Mouse (Mus musculus): Measurements from ENCODE around the gene Kazn.
A peak's percentile ranks its signal among the peaks of the same experiment; 100 is the strongest.

Gene Kazn

DNA sequence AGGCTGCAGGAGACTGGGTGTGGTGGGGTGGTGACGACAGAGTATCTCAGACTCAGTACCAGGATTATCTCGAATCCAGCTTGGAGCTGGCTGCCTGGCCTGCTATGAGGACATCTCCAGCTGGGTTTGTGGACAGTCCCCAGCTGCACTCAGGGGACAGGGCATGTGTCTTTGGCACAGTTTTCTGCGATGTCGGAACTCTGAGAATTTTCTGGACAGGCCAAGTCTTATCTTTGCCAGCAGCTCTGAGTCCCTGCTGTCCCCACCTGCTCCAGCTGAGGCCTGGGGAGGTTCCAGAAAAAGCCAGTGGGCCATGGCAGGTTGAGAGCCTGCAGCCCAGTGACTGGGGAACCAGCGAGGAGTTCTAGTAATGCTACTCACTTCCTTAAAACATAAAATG lies 82.7 kb downstream of the Kazn start:
- DNase-seq, result no peak

DNA sequence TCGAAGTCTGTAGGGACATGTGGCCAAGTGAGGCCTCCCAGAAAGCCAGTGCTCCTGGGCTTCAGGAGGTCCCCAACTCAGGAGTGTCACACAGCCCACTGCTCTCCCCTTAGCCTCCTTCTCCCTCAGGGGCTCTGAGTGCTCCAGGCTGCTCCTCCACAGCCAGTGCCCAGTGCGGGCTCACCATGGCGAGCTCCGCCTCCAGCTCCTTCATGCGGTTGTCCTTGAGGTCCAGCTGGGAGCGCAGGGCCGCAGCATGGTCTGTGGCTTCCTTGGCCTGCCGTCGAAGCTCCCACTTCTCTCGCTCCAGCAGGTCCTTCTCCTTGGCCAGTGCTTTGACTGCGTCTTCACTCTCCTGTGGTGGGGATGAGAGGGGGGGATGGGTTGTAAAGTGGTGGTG lies 85.0 kb downstream of the Kazn start:
- no peak for DNase-seq

DNA sequence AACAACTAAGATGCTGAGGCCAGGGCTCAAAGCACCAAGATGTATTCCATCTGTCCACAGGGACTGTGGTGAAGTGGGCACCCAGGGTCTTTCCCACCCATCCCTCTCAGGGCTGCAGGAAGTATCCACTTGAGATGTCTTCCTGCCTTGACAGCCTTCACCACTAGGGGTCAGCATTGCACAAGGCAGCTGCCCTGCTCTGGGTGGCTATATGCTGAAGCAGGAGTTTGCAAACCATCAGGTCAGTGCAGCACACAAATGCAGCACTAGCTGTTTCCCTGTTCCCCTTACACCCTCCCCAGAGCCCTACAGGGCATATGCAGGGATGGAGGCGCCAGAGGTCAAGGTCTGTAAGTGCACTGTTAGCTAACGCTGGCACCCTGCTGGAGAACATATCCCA lies 85.7 kb downstream of the Kazn start:
- DNase-seq, result peak; percentile 80

DNA sequence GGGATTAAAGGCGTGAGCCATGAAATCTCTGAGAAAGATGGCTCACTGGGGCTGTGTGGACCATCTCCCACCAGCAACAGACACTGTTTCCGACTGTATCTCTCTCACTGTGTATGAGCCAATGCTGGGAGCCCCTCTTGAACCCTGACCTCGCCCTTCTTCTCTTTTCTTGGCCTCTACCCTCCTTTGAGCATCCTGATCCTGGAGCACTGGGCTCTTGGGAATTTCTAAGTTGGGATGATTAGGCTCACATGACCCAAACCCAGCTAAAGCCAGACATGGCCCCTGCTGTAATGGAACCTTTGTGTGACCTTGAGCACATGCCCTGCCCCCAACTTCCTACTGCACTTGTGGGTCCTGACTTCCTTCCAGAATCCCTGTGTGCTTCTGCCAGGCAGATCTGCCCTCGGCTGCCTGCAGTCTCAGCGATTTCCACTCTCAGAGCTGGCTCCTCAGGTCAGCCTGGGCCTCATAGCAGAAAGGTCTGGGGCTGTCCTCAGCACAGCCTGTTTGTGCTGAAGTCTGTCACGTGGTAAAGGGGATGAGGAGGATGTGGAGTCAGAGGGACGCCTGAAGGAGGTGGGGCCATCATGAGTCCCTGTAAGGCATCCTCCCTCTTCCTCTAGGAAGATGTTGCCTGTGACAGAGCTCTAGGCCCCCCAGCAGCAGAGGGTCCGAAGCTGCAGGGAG lies 86.3 kb downstream of the Kazn start:
- DNase-seq, result no peak

DNA sequence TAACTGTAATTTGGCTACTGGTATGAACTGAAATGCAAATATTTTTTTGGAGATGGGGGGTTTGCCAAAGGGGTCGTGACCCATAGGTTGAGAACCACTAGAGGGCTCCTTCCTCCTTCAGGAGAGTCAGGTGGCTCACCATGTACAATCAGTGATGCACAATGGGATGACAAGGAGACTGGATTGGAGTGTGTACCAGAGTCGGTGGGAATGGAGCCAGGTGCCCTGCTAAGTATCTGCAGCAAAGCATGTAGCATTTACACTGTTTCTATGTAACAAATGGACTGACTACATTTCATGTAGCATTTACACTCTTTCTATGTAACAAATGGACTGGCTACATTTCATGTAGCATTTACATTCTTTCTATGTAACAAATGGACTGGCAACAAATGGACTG lies 89.1 kb downstream of the Kazn start:
- no peak for DNase-seq

DNA sequence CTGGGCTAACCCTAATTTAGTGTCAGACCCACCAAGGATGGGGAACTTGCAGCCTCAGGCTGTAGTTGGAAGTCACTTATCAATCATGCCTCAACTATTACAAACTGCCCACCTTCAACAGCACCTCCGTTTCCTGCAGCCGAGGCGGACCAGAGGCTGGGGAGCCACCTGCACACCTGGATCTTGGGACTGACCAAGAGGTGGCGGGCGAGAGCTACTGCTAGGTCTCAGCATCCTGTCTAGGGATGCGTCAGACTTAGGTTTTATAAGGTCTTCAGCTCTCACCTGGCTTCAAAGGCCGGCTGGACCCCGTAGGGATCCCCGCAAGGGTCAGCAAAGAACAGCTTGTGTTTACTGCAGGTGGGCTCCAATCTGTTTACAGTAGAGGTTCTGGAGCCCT lies 90.0 kb downstream of the Kazn start:
- no peak for DNase-seq

DNA sequence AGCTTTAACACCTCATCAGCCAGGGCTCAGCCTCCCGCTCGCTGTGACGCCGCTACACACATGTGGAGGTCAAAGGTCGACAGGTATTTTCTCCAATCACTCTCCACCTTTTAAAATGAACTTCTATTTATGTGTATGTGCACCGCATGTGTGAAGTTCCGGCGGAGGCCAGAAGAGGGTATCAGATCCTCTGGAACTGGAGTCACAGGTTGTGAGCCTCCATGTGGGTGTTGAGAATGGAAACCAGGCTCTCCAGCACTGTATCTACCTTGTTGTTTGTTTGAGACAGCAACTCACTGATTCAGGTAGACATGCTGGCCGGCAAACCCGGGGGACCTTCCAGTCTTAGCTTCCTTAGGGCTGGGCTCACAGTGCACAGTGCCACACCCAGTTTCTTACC lies 91.5 kb downstream of the Kazn start:
- no peak for DNase-seq

DNA sequence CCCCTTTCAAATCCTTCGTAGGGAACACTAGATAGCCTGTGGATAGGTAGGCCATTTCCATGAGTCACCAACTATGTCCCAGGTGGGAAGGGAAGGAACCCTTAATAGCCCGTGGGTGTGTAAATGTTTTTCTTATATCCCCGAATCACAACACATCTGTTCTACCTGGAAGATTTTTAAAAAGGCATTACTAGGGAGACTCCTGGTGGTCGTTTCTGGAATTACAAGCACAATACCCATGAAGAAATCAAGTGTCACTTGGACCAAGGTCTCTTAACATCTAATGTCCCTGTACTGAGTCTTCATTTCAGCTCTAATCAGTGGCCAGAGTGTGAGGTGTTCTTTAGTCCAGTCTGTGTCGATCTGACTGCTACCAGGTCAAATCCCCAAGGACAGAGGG lies 95.1 kb downstream of the Kazn start:
- DNase-seq, result peak; percentile 11

DNA sequence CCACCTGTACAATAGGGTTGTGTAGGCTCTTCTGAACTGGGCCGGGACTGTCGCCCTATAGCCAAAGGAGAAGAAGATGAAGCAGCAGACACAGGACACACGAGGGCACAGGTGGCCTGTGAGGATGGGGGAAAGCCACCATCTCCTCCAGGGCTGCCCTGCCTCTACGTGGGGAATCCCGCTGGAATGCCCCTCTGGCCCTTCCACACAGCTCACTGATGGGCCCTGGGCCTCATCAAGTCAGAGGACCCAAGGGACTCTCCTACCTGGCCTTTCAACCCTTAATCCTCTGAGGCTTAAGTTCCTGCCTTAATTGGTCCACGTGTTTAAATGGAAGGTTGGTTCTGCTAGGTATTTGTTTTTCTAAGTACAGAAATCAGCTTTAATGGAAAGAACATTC lies 95.9 kb downstream of the Kazn start:
- DNase-seq, result no peak

DNA sequence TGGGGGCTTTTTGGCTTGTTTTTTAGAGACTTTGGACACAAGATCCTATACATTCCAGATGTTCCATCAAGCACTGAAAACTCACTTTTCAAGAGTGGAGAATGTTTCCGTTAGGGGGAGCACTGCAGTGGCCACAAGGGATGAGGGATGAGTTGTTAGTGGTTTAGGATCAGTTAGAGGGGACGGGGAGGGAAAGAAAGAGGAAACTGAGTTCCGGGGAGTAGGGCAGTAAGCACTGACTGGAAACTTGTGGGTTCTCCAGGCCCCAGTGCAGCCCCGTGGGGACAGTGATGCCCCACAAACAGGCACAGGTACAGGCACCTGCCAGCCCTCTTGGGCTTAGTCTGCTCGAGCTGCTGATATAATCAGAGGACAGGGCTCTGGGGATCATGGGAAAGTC lies 99.5 kb downstream of the Kazn start:
- no peak for DNase-seq

DNA sequence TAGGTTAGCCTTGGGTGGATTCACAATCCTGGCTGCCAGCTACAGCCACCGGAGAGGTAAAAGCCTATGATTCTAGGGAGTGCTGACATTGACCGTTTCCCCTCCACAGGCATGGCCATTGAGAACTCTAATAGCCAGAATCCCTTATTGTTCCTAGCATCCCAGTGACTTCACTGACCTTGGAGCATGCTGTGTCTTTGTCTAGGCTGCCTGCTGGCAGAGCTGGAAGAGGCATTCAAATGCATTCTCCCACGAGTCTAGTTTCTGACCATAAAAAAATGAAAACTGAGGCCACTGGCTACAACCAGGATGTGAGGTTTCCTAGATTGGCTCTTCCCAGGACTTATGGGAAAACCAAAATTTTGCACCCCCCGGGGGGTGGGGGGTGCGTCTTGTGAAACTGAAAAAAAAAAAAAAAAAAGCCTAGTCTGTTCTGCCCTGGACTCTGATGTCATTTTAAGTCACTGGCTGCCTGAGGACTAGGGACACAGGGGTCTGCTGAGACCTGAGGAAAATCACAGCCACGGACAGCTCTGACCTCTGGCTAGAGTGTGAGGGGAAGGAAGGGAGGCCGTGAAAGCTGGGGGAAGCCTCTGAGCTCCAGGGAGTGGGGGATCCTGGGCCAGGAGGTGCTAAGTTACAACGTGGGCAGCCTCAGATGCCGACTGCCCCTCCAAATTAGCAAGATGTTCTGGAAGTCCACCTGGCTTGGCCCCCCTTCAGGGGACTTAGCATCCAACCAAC lies 100.7 kb downstream of the Kazn start:
- no peak for DNase-seq

DNA sequence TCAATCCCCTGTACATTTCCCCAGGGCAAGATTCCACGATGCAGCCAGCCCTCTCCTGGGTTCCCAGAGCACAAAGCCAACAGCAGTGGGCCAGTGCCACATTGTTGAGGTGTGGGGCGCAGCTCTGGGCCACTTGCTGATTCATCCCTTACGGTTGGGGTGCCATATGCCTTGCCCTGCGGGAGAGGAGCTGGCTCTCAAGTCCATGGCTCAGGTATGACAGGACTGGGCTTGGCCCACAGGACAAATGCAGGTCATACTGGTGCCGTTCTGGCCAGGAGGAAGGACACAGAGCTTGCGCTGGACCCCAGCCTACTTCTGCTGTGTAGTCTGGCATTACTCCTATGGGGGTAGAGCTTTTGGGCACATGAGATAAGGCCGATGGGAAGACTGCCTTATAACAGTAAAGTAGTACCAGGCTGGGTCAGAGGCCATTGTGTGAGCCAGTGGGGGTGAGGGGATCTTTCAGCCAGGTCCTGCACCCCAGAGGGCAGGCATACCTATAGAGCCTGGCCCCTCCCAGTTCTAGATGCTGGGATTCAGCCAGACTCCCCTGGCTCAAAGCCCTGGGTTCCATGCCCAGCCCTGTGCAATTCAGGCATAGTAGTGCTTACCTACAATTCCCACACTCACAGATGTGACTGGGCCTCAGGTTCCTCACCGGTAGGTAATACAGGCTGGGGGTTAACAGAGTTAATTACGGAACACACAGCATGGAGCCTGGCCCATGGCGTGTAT lies 102.3 kb downstream of the Kazn start:
- DNase-seq, result no peak

DNA sequence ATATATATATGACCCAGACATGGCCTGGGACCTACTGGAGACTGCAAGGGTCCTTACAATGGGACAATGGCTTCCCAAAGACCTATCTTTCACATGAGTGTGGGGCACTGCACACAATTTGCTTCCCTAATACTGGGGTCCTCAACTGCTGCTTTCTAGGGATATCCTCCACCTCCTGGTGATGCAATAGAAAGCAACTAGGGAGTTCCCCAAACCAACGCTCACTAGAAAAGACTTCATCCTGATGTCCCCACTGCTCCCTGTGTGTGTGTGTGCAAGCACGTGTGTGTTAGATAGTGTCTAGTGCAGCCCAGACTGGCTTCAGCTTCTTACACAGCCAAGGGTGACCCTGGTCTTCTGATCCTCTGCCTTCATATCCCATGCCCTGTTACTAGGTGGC lies 103.7 kb downstream of the Kazn start:
- no peak for DNase-seq

DNA sequence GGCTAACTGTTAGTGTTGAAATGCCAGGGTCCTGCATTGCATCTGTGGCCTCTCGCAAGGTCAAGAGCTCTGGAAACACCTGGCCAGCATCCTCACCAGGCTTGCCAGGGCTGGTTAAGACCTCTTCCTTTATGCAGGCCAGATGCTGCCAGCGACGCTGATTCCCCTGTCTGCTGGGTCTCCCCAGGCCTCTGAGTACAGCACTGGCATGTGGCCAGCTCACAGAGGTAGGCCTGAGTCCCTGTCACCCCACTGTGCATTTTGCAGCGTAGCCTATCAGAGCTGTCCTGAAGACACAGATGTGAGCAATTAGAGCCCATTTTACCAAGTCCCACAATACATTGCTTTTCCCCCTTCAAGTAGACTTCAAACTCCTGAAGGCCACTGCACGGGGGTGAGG lies 109.0 kb downstream of the Kazn start:
- no peak for DNase-seq

DNA sequence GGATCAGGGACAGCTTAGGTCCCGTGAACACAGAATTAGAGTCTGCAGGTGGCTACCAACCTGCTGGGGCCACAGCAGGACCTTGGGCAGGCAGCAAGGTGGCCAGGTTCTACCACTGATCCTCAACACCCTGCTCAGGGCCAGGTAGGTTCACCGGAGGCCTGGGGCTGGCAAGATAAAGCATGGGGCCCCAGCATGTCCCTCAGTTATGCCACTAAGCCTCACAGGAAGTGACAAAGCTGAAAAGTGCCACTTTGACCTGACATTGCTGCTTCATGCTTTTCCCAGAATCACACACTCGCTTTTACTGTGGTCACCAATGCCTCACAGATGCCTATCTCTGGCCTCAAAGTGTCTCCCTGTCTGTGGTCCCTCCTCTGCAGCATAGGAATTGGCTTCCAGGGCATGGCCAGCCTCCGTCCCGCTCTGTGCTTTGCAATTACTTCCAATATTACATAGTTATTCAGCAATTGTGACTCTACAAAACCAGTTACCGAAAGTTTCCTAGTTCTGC lies 111.9 kb downstream of the Kazn start:
- no peak for DNase-seq

DNA sequence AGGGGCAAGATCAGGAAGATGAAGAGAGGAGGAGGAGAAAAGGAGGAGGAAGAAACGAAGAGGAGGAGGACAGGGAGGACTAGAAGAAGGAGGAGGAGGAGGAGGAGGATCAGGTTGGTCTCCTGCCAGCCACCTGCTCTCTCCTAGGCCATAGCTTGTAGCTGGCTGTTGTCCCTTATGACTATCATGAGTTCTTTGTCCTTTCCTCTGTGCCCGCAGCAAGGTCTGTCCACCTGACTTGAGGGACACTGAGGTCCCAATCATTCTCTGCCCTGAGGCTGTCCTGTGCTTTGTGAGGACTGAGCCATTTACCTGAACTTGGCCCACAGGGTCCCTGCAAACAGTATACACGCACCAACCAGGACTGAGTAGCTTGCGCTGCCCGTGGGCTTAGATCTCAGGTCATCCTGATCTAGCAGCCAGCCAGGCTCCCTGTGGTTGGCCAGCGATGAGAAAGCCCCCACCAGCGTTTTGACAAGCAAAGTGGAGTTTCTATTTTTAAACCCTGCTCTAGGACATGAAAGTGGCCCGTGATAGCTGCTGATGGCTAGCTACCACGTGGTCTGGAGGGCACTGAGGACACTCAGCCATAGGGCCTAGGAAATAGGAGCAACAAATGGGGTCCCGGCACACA lies 112.4 kb downstream of the Kazn start:
- no peak for DNase-seq

DNA sequence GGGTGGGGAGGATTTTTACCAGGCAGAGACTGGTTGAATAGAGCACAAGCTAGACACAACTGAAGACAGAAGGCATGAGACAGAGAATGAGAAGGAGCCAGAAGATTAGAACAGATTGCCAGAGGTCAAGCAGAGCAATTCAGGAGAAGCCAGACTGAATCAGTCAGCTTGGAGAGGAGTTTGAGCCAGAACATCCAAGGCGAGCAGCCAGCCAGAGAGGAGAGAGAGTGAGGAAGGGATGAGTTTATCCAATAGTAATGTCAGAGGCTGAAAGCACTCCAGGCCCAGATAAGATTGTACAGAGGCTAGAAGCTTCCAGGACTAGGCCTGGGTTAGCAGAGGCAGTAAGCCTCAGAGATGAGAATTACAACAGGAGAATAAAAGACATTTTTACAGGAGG lies 118.0 kb downstream of the Kazn start:
- no peak for DNase-seq

DNA sequence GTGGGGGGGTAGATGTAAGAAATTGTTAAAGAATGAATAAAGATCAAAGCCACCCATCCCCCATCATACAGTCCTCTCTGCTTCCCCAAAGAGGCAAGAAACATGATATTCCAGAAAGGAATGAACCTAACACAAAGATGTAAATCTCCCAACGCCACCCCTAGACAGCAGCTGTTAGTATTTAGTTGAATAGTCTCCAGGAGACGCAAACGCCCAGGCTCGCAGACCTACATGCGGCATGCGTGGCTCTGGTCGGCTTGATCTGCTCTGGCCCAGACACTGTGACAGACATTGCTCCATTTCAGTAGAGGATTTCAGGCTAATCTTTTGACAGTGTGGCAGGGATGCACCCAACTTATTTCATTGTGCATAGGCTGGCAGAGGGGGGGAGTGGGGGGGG lies 120.7 kb downstream of the Kazn start:
- no peak for DNase-seq

DNA sequence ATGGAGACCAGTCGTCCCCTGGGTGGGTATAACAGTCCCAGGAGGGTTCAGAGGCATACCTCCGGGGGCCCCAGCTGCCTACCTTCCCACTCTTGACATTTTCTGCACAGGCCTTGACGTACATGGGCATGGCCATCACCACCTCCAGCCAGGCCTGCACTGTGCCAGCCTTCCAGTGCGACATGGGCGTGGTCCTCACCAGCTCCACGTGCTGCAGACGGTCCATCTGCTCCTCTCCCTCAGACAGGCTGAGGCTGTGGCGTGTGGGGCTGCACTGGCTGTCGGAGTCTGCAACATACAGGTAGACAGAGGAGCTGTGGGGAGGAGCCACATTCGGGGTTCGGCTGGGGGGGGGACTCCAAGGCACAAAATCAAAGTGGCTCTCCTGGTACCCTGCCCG lies 121.2 kb downstream of the Kazn start:
- DNase-seq, result no peak

DNA sequence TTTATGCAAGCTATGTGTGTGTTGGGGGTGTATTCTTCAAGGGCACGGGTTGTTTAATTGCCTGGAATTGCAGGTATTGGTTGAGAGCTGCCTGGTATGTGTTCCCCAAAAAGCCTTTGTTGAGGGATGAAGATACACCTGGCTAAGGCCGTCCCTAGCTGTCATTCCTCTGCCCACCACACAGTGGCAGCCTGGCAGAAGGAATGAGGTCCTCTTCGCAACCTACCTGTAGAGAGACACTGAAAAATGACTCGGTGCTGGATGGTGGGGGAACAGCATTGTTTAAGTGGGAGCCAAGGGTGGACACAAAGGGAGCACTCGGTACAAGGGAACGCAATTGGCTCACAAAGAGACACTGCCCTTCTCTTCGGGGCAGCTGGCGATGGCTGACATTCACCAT lies 125.9 kb downstream of the Kazn start:
- peak; percentile 29 for DNase-seq

DNA sequence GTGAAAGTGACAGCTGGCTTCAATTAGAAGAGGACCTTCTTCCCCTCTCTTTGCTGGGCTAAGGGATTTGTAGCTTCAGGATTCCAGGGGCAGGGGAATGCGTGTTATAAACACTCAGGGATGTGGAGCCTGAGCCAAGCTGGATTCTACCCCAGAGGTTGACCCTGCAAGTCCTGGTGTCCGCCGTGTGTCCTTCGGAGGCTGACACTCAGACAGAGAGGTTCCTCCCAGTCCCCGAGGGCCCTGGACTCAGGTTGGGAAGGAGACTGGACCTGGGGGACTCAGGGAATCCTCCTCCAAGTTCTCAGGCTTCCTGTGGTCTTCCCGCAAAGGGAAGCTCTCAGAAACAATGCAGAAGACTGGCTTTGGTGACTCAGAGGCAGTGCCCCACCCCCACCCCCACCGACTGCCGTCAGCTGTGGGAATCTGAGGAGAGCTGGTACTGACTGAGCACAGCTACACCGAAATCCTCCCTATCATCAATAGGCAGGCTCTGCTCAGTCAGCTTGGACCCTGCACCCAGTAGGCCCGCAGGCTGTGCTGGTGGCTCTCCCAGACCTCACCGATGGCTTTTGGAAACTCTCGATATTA lies 136.0 kb downstream of the Kazn start:
- no peak for DNase-seq

DNA sequence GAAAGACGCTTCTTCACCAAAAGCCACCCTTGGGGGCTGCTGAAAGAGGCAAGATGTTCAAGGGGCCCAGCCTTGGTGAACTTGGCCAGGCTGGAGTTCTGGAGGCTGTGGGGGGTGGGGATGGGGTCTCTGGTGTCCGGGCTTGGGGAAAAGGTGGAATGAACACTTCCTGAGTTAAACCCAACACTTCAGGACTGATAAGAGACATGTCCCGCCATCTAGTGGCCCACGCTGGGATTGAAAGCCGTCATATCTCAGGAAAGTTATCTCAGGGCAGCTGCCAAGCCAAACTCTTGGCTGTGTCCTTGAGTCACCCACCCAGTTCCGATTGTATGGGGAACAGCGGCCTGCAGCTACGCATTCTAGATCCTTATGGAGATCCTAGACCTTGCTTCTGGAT lies 140.9 kb downstream of the Kazn start:
- peak; percentile 46 for DNase-seq

DNA sequence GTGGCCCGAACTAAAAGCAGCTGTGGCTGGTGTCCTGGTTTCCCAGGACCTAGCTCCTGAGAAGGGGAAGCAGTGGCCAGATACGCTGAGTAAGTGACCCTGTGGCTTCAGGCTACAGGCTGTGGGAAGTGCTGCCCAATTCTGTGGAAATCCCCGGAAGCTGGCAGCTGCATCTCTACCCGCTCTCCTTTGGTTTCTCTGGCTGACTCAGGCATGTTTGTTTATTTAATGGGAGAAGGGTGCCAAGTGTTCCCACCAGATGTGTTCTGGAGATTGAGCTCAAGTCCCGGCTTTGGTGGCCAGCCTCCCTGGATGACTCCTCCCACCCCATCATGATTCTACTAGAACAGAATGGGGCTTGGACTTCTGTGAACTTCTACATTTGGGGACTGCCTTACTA lies 141.3 kb downstream of the Kazn start:
- DNase-seq, result no peak

All from thymus, postnatal 25 days (tissue).